Mouse (Mus musculus): ENCODE data around the gene Dlk1. TPM values are rescaled to one million over a fixed set of nuclear protein-coding genes. Genes with fewer than 3 reads are reported as not detected.

Gene Dlk1
- polyA plus RNA-seq, 1 experiment: not detected

DNA sequence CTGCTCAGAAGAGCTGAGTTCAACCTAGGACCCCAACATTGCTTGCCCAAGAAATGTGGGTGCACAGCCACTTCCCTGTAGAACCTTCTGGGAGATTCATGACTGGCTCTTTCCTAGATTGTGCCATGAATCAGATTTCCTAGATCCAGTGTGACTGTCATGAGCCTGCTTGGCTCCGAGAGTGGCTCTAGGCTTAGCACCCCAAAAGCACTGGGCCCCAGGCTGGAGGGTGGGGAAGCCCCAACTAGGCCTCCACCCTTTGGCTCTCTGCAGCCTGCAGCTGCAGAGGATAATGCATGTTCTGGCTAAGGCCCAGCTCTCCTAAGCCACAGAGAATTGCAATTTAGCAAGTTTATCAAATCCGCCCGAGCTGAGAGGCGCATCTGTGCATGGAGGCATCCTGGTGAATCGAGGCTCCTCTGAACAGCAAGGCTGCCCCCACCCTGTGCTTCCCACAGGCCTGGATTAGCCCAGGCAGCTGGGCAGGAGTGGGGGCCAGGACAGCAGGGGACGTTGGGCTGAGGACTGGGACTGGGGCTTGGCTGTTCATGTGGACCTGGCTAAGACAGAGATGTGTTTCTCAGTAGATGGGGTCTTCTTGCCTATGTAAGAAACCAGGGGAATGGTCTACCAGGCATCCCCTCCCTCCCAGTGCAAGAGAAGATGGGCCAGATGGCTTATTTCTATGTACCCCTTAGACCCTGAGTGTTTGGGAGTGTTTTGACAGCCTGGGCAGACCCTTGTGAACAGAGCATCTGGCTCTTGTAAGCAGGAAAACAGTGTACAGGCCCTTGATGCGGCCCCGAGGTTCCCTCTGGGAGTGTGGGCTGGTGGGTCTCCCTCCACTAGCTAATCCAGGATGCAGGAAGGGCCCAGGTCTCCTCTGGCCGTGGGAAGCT, 41.2 kb upstream of the Dlk1 start:
- Histone ChIP-seq H3K79me3 (ENCODE audit: low read depth) (no peaks in the 10 kb centered on the region), H3K27me3 (ENCODE audit: control insufficient read depth, insufficient read depth, insufficient read length) (no peaks in the 10 kb centered on the region), H3K4me3 (ENCODE audit: insufficient read depth, poor library complexity, severe bottlenecking) (no peak overlapping the region), H3ac (ENCODE audit: control insufficient read depth, insufficient read length, low read depth) (no peak overlapping the region), H3K36me3 (ENCODE audit: control insufficient read depth, insufficient read depth) (no peaks in the 10 kb centered on the region), H3K79me2 (ENCODE audit: control insufficient read depth, insufficient read depth) (no peaks in the 10 kb centered on the region)
- no peak for TF ChIP-seq FOSL1 (IDR thresholded peaks at IDR 0.05; ENCODE audit: insufficient read depth, low read length, poor library complexity, severe bottlenecking)
- no peak for TF ChIP-seq MAX (IDR thresholded peaks at IDR 0.05)
- no peak for TF ChIP-seq MYOD1 (IDR thresholded peaks at IDR 0.05; ENCODE audit: control insufficient read depth, insufficient read length, low read depth)
- TF ChIP-seq USF1 (IDR thresholded peaks at IDR 0.05; ENCODE audit: low read depth): no peak
- TF ChIP-seq CTCF (IDR thresholded peaks at IDR 0.05; ENCODE audit: control insufficient read depth, insufficient read depth, insufficient read length): no peak
- no peak for TF ChIP-seq CEBPB (IDR thresholded peaks at IDR 0.05; ENCODE audit: low read depth)
- no peak for TF ChIP-seq MYOG (IDR thresholded peaks at IDR 0.05; ENCODE audit: control insufficient read depth, extremely low read depth, insufficient read length)

- Histone ChIP-seq H3K27me3 (ENCODE audit: control insufficient read depth, insufficient read depth, insufficient read length) (no peaks in the 10 kb centered on the region), H3K4me3 (ENCODE audit: insufficient read depth, poor library complexity, severe bottlenecking) (no peak overlapping the region), H3K79me2 (ENCODE audit: control insufficient read depth, insufficient read depth) (no peaks in the 10 kb centered on the region), H3K79me3 (ENCODE audit: low read depth) (no peaks in the 10 kb centered on the region), H3ac (ENCODE audit: control insufficient read depth, insufficient read length, low read depth) (no peak overlapping the region), H3K36me3 (ENCODE audit: control insufficient read depth, insufficient read depth) (no peaks in the 10 kb centered on the region)
- TF ChIP-seq MYOG (IDR thresholded peaks at IDR 0.05; ENCODE audit: control insufficient read depth, extremely low read depth, insufficient read length): no peak
- TF ChIP-seq FOSL1 (IDR thresholded peaks at IDR 0.05; ENCODE audit: insufficient read depth, low read length, poor library complexity, severe bottlenecking): no peak
- no peak for TF ChIP-seq MAX (IDR thresholded peaks at IDR 0.05)
- no peak for TF ChIP-seq CTCF (IDR thresholded peaks at IDR 0.05; ENCODE audit: control insufficient read depth, insufficient read depth, insufficient read length)
- TF ChIP-seq USF1 (IDR thresholded peaks at IDR 0.05; ENCODE audit: low read depth): no peak
- no peak for TF ChIP-seq CEBPB (IDR thresholded peaks at IDR 0.05; ENCODE audit: low read depth)
- no peak for TF ChIP-seq MYOD1 (IDR thresholded peaks at IDR 0.05; ENCODE audit: control insufficient read depth, insufficient read length, low read depth)
Observed at GRCm38 (mm10) chr12:109412071-109412440, 40.6 kb upstream of the Dlk1 start.

- Histone ChIP-seq H3K79me2 (ENCODE audit: control insufficient read depth, insufficient read depth) (no peaks in the 10 kb centered on the region), H3K79me3 (ENCODE audit: low read depth) (no peaks in the 10 kb centered on the region), H3K4me3 (ENCODE audit: insufficient read depth, poor library complexity, severe bottlenecking) (no peak overlapping the region), H3K36me3 (ENCODE audit: control insufficient read depth, insufficient read depth) (no peaks in the 10 kb centered on the region), H3K27me3 (ENCODE audit: control insufficient read depth, insufficient read depth, insufficient read length) (no peaks in the 10 kb centered on the region), H3ac (ENCODE audit: control insufficient read depth, insufficient read length, low read depth) (no peak overlapping the region)
- no peak for TF ChIP-seq MYOD1 (IDR thresholded peaks at IDR 0.05; ENCODE audit: control insufficient read depth, insufficient read length, low read depth)
Observed at GRCm38 (mm10) chr12:109412675-109413074, 39.9 kb upstream of the Dlk1 start.

DNA sequence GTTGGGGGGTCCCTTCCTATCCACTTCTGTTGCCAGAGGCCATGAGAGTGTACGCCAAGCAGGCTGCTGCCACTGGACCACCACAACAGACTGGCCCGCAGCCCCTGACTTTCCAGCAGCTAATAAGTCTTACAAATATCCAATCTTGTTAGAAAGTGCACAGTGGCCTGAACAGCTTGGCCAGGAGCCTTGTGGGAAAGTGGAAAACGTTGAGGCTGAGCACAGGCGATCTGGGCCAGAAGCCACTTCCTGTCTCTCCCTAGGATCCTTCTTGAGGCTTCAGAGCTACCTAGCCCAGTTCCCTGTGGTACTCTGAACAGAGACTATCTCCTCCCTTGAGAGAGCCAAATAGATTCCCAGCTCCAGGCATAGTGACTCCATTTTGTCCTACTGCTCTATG, 39.3 kb upstream of the Dlk1 start:
- no peak overlapping the region for H3K4me3 ChIP-seq (ENCODE audit: insufficient read depth, poor library complexity, severe bottlenecking)
- no peaks in the 10 kb centered on the region for H3K36me3 ChIP-seq (ENCODE audit: control insufficient read depth, insufficient read depth)
- no peak overlapping the region for H3ac ChIP-seq (ENCODE audit: control insufficient read depth, insufficient read length, low read depth)
- no peak for TF ChIP-seq USF1 (IDR thresholded peaks at IDR 0.05; ENCODE audit: low read depth)
- TF ChIP-seq MYOD1 (IDR thresholded peaks at IDR 0.05; ENCODE audit: control insufficient read depth, insufficient read length, low read depth): no peak
- TF ChIP-seq CEBPB (IDR thresholded peaks at IDR 0.05; ENCODE audit: low read depth): no peak
- TF ChIP-seq FOSL1 (IDR thresholded peaks at IDR 0.05; ENCODE audit: insufficient read depth, low read length, poor library complexity, severe bottlenecking): no peak
- TF ChIP-seq CTCF (IDR thresholded peaks at IDR 0.05; ENCODE audit: control insufficient read depth, insufficient read depth, insufficient read length): no peak
- no peaks in the 10 kb centered on the region for H3K27me3 ChIP-seq (ENCODE audit: control insufficient read depth, insufficient read depth, insufficient read length)
- H3K79me2 ChIP-seq (ENCODE audit: control insufficient read depth, insufficient read depth): no peaks in the 10 kb centered on the region
- H3K79me3 ChIP-seq (ENCODE audit: low read depth): no peaks in the 10 kb centered on the region

GRCm38 (mm10) chr12:109416681-109417080, 35.9 kb upstream of the Dlk1 start:
- Histone ChIP-seq H3K27me3 (ENCODE audit: control insufficient read depth, insufficient read depth, insufficient read length) (no peaks in the 10 kb centered on the region), H3ac (ENCODE audit: control insufficient read depth, insufficient read length, low read depth) (no peak overlapping the region), H3K36me3 (ENCODE audit: control insufficient read depth, insufficient read depth) (no peaks in the 10 kb centered on the region), H3K4me3 (ENCODE audit: insufficient read depth, poor library complexity, severe bottlenecking) (no peak overlapping the region), H3K79me2 (ENCODE audit: control insufficient read depth, insufficient read depth) (no peaks in the 10 kb centered on the region), H3K79me3 (ENCODE audit: low read depth) (no peaks in the 10 kb centered on the region)
- TF ChIP-seq CTCF (IDR thresholded peaks at IDR 0.05; ENCODE audit: control insufficient read depth, insufficient read depth, insufficient read length) (no peak), FOSL1 (IDR thresholded peaks at IDR 0.05; ENCODE audit: insufficient read depth, low read length, poor library complexity, severe bottlenecking) (no peak), MYOD1 (IDR thresholded peaks at IDR 0.05; ENCODE audit: control insufficient read depth, insufficient read length, low read depth) (no peak), USF1 (IDR thresholded peaks at IDR 0.05; ENCODE audit: low read depth) (no peak), MAX (IDR thresholded peaks at IDR 0.05) (no peak), CEBPB (IDR thresholded peaks at IDR 0.05; ENCODE audit: low read depth) (no peak), MYOG (IDR thresholded peaks at IDR 0.05; ENCODE audit: control insufficient read depth, extremely low read depth, insufficient read length) (no peak)

Data from C2C12 (cell line).